Mouse (Mus musculus): ENCODE data around the gene Col28a1.

GRCm38 (mm10) chr6:8101224-8101623 lies 91.2 kb downstream of the Col28a1 start:
- no peak for TF ChIP-seq POLR2A (IDR thresholded peaks at IDR 0.05; ENCODE audit: low read depth, low read length)
- TF ChIP-seq CTCF (IDR thresholded peaks at IDR 0.05; ENCODE audit: extremely low read depth, insufficient read depth, insufficient read length, insufficient replicate concordance) = no peak
